Mouse (Mus musculus): ENCODE measurements around the gene Wdr19. TPM values are rescaled to one million over a fixed set of nuclear protein-coding genes. Genes with fewer than 3 reads are reported as not detected.

Wdr19 gene
- polyA plus RNA-seq, 1 experiment from 2014 or later: 9.3 TPM

GRCm38 (mm10) chr5:65308208-65308607 is 108.7 kb downstream of the Wdr19 start:
- peaks cover 8% of the 10 kb centered on the region; the same call in 1 of the 2 replicates for H3K36me3 ChIP-seq (ENCODE audit: insufficient read depth, low read length)
- no peak for ATAC-seq

GRCm38 (mm10) chr5:65308866-65309265 is 109.4 kb downstream of the Wdr19 start:
- TF ChIP-seq EP300 (IDR thresholded peaks at IDR 0.05) (no peak), CTCF (IDR thresholded peaks at IDR 0.05) (no peak)
- peaks cover 9% of the 10 kb centered on the region; the same call in 1 of the 2 replicates for H3K36me3 ChIP-seq (ENCODE audit: insufficient read depth, low read length)
- no peaks in the 10 kb centered on the region for H3K4me1 ChIP-seq (ENCODE audit: insufficient read depth, low read depth, low read length)
- no peak overlapping the region for H3K27ac ChIP-seq (ENCODE audit: low read length)
- no peak overlapping the region for H3K4me3 ChIP-seq (ENCODE audit: low read depth, low read length)
- H3K4me2 ChIP-seq (replicated peaks; ENCODE audit: low read depth, low read length): no peak overlapping the region
- DNase-seq (ENCODE audit: low spot score): peak; percentile 19
- H3K27me3 ChIP-seq (replicated peaks; ENCODE audit: insufficient read depth, low read length): no peaks in the 10 kb centered on the region
- ATAC-seq: no peak
- WGBS: 86% methylated on average over 3 of the region's 3 CpGs
- no peaks in the 10 kb centered on the region for H3K9me3 ChIP-seq (ENCODE audit: low read length)
- no peak overlapping the region for H3K9ac ChIP-seq (replicated peaks; ENCODE audit: low read depth)

More at GRCm38 (mm10) chr5:65308208-65308607, 108.7 kb downstream of the Wdr19 start:
- Histone ChIP-seq H3K9ac (replicated peaks; ENCODE audit: low read depth) (no peak overlapping the region), H3K27ac (ENCODE audit: low read length) (no peak overlapping the region), H3K4me2 (replicated peaks; ENCODE audit: low read depth, low read length) (no peak overlapping the region), H3K4me3 (ENCODE audit: low read depth, low read length) (no peak overlapping the region), H3K4me1 (ENCODE audit: insufficient read depth, low read depth, low read length) (no peaks in the 10 kb centered on the region), H3K27me3 (replicated peaks; ENCODE audit: insufficient read depth, low read length) (no peaks in the 10 kb centered on the region), H3K9me3 (ENCODE audit: low read length) (no peaks in the 10 kb centered on the region)
- WGBS: 89% methylated on average over 7 of the region's 7 CpGs
- DNase-seq (ENCODE audit: low spot score): no peak
- TF ChIP-seq CTCF (IDR thresholded peaks at IDR 0.05) (no peak), EP300 (IDR thresholded peaks at IDR 0.05) (no peak)

Other genes with a start within 250 kb of the Wdr19 start
- gene Tlr6, start 239.6 kb upstream of the Wdr19 start, polyA plus RNA-seq (2015; fragmentation: Nextera tagmentation; extraction: Ambion mirVana): 0.68 and 0.99 TPM in 2 replicates
- gene Fam114a1, start 229.6 kb upstream of the Wdr19 start, polyA plus RNA-seq (2015; fragmentation: Nextera tagmentation; extraction: Ambion mirVana): 26.3 and 30.9 TPM in 2 replicates
- gene Tmem156, start 107.6 kb upstream of the Wdr19 start, polyA plus RNA-seq (2015; fragmentation: Nextera tagmentation; extraction: Ambion mirVana): 1.9 TPM in 2 replicates
- 69.3 and 72.0 TPM in 2 replicates for gene Klhl5, start 92.2 kb upstream of the Wdr19 start, polyA plus RNA-seq (2015; fragmentation: Nextera tagmentation; extraction: Ambion mirVana)
- gene Rfc1, start 136.0 kb downstream of the Wdr19 start, polyA plus RNA-seq (2015; fragmentation: Nextera tagmentation; extraction: Ambion mirVana): 34.8 and 37.7 TPM in 2 replicates
- gene Klb, start 148.6 kb downstream of the Wdr19 start, polyA plus RNA-seq (2015; fragmentation: Nextera tagmentation; extraction: Ambion mirVana): 0.04 TPM in 1 of 2 replicates, not detected in the other
- 798 and 851 TPM in 2 replicates for gene Rpl9, start 191.7 kb downstream of the Wdr19 start, polyA plus RNA-seq (2015; fragmentation: Nextera tagmentation; extraction: Ambion mirVana)
- 38.6 and 42.8 TPM in 2 replicates for gene Lias, start 191.8 kb downstream of the Wdr19 start, polyA plus RNA-seq (2015; fragmentation: Nextera tagmentation; extraction: Ambion mirVana)
- 71.9 and 77.3 TPM in 2 replicates for gene Ugdh, start 236.3 kb downstream of the Wdr19 start, polyA plus RNA-seq (2015; fragmentation: Nextera tagmentation; extraction: Ambion mirVana)

All from lung, postnatal 0 days (tissue).